Mouse (Mus musculus) forebrain, embryonic 10.5 days (tissue): ENCODE results near the gene Acoxl. TPM values are rescaled to one million over a fixed set of nuclear protein-coding genes. Genes with fewer than 3 reads are reported as not detected.
A peak's percentile ranks its signal among the peaks of the same experiment; 100 is the strongest.

Experiments used
- DNase-seq: peaks from one replicate; pipeline ENCODE4 v3.0.0-alpha.2; 2017; ENCODE audit warnings: low spot score; ENCODE audit errors: extremely low spot score
- H3K27ac ChIP-seq: fragments of 300-500 bp; sonication (generic); 2 replicates; pipeline ENCODE4 v1.5.1; 2016; ENCODE audit warnings: mild to moderate bottlenecking
- H3K27me3 ChIP-seq: fragments of 300-500 bp; sonication (generic); 2 replicates; pipeline ENCODE4 v1.6.1; 2016; ENCODE audit warnings: mild to moderate bottlenecking; ENCODE audit not compliant: poor library complexity, severe bottlenecking
- H3K36me3 ChIP-seq: fragments of 300-500 bp; sonication (generic); replicated peaks from 2 replicates; pipeline ENCODE4 v1.6.1; 2016; ENCODE audit warnings: mild to moderate bottlenecking, moderate library complexity
- H3K4me1 ChIP-seq: fragments of 300-500 bp; sonication (generic); 2 replicates; pipeline ENCODE4 v1.6.1; 2016
- H3K4me3 ChIP-seq: fragments of 300-500 bp; sonication (generic); 2 replicates; pipeline ENCODE4 v1.5.1; 2016; ENCODE audit warnings: mild to moderate bottlenecking, moderate library complexity
- H3K9me3 ChIP-seq: fragments of 300-500 bp; sonication (generic); 2 replicates; pipeline ENCODE4 v1.6.1; 2016; ENCODE audit warnings: mild to moderate bottlenecking, moderate library complexity
- WGBS: fragments of 180-500 bp; shearing (Covaris S2); methylation state at CpG from one replicate; pipeline ENCODE4 v1.1.7; 2016; 5-methylcytosine and 5-hydroxymethylcytosine counted together
- polyA plus RNA-seq: library from polyadenylated mRNA; unstranded; fragments of >200 nt; fragmentation: Nextera tagmentation; extraction: Ambion mirVana; gene quantifications from 2 replicates; pipeline ENCODE4 v1.2.1, GENCODE M21; 2016

The Acoxl gene
- polyA plus RNA-seq, 1 experiment from 2014 or later, result 0.09 TPM

DNA sequence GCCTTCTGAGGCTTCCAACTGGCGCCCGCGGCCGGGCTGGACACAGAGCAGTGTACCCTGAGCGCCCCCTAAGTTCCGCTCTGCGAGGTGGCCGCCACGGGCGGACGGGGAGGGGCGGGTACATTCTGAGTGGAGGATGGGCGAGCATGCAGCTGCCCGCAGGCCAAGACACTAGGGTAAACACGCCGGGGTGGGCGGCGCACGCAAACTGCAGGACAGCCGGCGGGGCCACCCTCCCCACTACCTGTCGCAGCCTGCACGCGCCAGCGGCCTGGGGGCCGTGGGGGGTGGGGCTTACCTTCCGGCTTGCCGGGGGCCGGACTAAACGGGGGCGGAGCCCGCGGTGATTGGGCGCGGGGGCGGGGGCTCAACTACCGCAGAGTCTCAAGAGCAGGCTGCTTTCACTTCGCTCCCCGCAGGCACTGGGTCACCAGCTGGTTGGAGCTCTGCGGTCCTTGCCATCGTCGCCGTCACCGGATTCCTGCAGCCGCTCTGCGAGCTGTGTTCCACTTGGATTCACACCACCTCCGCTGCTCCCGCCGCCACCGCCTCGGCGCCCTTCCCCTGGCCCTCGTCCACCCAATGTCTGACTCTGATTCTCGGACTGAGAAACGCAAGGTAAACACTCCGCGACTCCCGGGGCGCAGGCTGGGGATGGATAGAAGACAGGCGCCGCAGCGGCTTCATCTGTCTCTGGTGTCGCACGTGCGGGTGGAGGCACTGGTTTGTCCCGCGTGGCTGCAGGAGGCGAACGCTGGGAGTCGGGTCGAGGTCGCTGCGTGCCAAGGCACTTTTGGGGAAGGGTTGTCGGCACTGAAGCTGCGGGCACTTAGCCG lies 287.2 kb downstream of the Acoxl start, which contains the start of gene Bcl2l11:
Gene Bcl2l11, plus strand, starts transcription at position 404 of the 836 bp plus-strand sequence.
- WGBS, result under 1% methylated on average over 76 of the region's 76 CpGs
- H3K27ac ChIP-seq, result peak within 1 kb of the TSS; percentile 98
- H3K4me3 ChIP-seq, result peak within 1 kb of the TSS; percentile 82
- H3K9me3 ChIP-seq, result no peaks in the 10 kb centered on the region
- H3K27me3 ChIP-seq, result peaks cover 45% of the 10 kb centered on the region
- peak; percentile 95 for DNase-seq
- H3K36me3 ChIP-seq, result peaks cover 19% of the 10 kb centered on the region
- H3K4me1 ChIP-seq, result peaks cover 79% of the 10 kb centered on the region

DNA sequence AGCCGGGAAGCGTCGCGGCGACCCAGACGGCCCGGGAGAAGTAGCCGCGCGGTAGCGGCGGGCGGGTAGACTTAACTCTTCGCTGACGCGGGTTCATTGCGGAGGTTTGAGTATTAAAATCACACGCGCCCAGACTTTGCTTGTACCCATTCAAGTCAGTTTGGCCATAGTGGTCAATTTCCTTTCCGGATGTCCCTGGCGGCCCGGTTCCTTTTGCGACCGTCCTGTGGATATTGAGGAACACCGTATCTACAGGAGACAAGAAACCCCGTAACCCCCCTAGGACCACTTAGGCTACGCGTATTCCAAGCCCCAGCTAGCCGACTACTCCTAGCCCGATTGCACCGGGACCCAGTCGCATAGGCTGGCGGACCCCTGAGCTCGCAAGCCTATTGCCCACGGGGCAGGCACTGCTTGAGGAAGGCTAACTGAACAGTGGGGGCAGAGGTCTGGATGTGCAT lies 287.9 kb downstream of the Acoxl start:
- Histone ChIP-seq H3K4me3 (peak overlapping the region; percentile 82), H3K27ac (peak overlapping the region; percentile 98), H3K9me3 (no peaks in the 10 kb centered on the region), H3K27me3 (peaks cover 37% of the 10 kb centered on the region), H3K4me1 (peaks cover 79% of the 10 kb centered on the region), H3K36me3 (peaks cover 26% of the 10 kb centered on the region)
- WGBS, result under 1% methylated on average over 35 of the region's 35 CpGs
- DNase-seq, result no peak

DNA sequence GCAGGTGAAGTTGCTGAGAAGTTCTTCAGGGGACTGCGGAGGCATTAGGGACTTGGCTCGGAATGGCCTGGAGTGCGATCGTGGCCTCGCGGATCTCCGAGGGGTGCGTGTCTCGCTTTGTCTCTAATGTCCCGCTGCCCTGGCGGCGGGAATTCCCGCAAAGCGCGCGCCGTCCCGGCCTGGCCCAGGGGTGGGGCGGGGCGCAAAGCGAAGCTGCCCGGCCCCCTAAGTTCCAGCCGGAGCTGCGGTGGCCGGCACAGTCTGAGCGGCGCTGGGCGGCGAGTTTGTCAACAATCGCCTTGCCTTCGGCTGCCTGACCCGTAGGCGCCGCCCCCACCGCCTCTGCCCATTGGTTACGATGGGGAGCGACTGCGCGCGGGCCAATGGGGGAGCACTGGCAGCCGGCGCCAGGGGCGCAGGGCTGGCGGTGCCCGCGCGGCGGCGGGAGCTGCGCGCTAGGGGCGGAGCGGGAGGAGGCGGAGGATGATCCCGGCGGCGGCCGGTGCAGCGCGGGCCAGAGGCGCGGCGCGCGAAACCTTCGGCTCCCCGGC lies 288.5 kb downstream of the Acoxl start:
- H3K4me3 ChIP-seq, result peak overlapping the region; percentile 82
- under 1% methylated on average over 67 of the region's 67 CpGs for WGBS
- H3K27ac ChIP-seq, result peak overlapping the region; percentile 98
- H3K4me1 ChIP-seq, result peaks cover 77% of the 10 kb centered on the region
- DNase-seq, result peak; percentile 94
- no peaks in the 10 kb centered on the region for H3K9me3 ChIP-seq
- H3K36me3 ChIP-seq, result peaks cover 31% of the 10 kb centered on the region
- H3K27me3 ChIP-seq, result peaks cover 31% of the 10 kb centered on the region

DNA sequence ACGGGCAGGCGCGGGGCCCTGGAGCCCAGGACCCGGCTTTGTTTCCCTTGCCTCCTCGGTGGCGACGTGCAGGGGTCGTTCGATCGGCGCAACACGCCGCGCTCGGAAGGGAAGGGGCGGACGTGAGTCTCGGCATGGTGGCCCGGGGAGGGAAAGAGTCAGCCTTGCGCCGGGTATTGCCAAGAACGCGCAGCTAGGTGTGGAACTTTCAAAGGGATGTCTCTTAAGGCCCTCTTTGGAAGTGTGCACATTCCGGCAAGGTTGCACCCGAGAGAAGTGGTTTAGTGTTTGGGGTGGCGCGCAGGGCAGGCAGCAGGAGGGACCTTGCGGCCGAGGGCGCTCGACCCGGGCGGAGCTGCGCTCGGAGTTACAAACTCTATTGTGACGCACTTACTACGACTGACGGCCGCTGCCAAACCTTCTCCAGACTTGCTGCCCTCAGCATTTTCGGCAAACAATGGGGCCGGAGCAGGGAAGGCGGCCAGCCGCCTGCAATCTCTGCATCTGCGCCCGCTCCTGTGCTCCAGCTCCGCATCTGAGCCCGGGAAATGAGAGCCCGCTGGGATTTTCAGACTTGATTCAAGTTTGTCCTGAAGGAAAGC lies 289.1 kb downstream of the Acoxl start:
- peaks cover 37% of the 10 kb centered on the region for H3K36me3 ChIP-seq
- H3K4me3 ChIP-seq, result peak overlapping the region; percentile 82
- peak; percentile 87 for DNase-seq
- H3K27me3 ChIP-seq, result peaks cover 25% of the 10 kb centered on the region
- H3K27ac ChIP-seq, result peak overlapping the region; percentile 98
- H3K9me3 ChIP-seq, result no peaks in the 10 kb centered on the region
- H3K4me1 ChIP-seq, result peaks cover 73% of the 10 kb centered on the region
- under 1% methylated on average over 48 of the region's 48 CpGs for WGBS

DNA sequence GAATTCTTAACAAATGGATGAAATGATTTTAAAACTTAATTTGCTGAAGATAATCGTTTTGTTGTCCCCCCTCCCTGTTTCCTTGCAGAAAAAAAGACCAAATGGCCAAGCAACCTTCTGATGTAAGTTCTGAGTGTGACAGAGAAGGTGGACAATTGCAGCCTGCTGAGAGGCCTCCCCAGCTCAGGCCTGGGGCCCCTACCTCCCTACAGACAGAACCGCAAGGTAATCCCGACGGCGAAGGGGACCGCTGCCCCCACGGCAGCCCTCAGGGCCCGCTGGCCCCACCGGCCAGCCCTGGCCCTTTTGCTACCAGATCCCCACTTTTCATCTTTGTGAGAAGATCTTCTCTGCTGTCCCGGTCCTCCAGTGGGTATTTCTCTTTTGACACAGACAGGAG lies 289.9 kb downstream of the Acoxl start:
- Histone ChIP-seq H3K27ac (peak overlapping the region; percentile 98), H3K4me3 (peak overlapping the region; percentile 82), H3K36me3 (peaks cover 44% of the 10 kb centered on the region), H3K9me3 (no peaks in the 10 kb centered on the region), H3K4me1 (peaks cover 67% of the 10 kb centered on the region), H3K27me3 (peaks cover 18% of the 10 kb centered on the region)
- 21% methylated on average over 10 of the region's 10 CpGs for WGBS
- no peak for DNase-seq

DNA sequence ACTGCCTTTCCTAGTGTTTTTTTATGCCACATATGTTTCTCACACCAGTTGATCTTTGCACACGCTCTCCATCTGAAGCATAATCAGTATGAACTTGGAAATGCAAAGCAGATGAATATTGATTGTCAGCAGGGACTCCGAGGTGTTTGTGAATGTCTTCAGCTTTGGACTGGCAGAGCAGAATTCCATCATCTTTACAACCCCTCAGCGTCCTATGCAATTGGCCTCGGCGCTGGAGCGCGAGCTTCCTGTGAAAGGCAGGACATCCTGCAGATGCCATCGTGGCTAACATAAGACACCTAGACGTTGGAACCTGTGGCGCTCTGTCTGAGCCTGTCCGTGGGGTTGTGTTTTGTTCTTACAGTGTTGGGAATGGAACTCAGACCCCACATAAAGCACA lies 292.8 kb downstream of the Acoxl start:
- no peak for DNase-seq
- Histone ChIP-seq H3K4me3 (no peak overlapping the region), H3K27me3 (no peaks in the 10 kb centered on the region), H3K36me3 (peaks cover 73% of the 10 kb centered on the region), H3K27ac (no peak overlapping the region), H3K4me1 (peaks cover 54% of the 10 kb centered on the region), H3K9me3 (no peaks in the 10 kb centered on the region)
- 94% methylated on average over 11 of the region's 11 CpGs for WGBS

DNA sequence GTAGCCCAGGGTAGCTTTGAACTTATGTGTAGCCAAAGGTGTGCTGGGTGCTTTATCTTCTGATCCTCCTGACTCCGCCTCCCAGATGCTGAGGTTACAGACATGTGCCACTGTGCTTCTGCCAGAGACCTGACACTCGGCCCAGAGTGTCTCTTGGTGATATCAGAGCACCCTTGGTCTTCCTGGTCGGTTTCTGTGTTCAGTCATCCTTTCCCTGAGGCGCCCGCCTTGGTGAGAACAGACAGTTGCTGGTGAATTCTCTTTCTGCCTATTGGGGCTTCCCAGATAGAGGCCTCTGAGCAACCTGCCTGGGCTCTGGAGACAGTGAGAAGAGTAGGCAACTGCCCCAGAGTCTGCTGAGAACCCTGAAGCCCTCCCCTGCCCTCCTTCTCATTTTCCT lies 294.0 kb downstream of the Acoxl start:
- 88% methylated on average over 5 of the region's 5 CpGs for WGBS

DNA sequence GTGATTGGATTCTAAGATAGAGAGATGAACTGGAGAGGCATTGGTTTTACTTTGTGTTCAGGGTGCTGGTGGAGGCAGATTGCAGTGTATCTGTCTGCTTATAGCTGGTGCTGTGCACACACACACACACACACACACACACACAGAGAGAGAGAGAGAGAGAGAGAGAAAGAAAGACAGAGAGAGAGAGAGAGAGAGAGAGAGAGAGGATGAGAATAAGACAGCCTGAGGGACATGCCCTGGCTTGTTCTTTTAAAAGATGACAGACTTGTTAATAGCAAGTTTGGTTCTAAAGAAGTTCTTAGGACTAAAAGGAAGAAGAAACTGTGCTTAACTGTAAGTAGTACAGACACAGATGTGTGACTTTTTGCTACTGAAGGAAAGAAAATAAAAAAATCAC lies 295.2 kb downstream of the Acoxl start:
- DNase-seq, result no peak
- Histone ChIP-seq H3K4me1 (peaks cover 48% of the 10 kb centered on the region), H3K27ac (no peak overlapping the region), H3K27me3 (no peaks in the 10 kb centered on the region), H3K9me3 (no peaks in the 10 kb centered on the region), H3K4me3 (no peak overlapping the region), H3K36me3 (peaks cover 94% of the 10 kb centered on the region)

More for the DNA sequence above, 294.0 kb downstream of the Acoxl start:
- DNase-seq, result no peak
- peaks cover 49% of the 10 kb centered on the region for H3K4me1 ChIP-seq
- H3K27ac ChIP-seq, result no peak overlapping the region
- H3K36me3 ChIP-seq, result peaks cover 84% of the 10 kb centered on the region
- no peak overlapping the region for H3K4me3 ChIP-seq
- H3K27me3 ChIP-seq, result no peaks in the 10 kb centered on the region
- no peaks in the 10 kb centered on the region for H3K9me3 ChIP-seq

DNA sequence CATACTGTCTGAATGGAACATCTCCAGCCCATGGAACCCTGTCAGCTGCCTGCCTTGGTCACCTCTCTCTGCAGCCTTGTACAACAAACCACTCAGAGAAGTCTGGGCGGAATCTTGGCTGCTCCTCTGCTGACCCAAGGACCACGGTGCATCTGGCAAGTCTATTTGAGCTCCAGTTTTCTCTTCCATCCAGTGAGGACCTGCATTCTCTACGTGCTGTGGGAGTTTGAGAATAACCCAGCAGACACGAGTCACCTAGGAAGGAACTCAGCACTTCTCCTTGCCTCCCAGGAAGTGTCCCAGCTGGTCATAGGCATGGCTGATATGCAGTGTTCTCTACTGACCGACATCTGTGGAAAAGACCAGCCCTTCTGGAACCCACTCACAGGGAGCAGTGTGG lies 295.8 kb downstream of the Acoxl start:
- Histone ChIP-seq H3K9me3 (no peaks in the 10 kb centered on the region), H3K27me3 (no peaks in the 10 kb centered on the region), H3K36me3 (peaks cover 95% of the 10 kb centered on the region), H3K4me3 (no peak overlapping the region), H3K27ac (no peak overlapping the region), H3K4me1 (peaks cover 42% of the 10 kb centered on the region)
- no peak for DNase-seq
- 82% methylated on average over 5 of the region's 5 CpGs for WGBS

DNA sequence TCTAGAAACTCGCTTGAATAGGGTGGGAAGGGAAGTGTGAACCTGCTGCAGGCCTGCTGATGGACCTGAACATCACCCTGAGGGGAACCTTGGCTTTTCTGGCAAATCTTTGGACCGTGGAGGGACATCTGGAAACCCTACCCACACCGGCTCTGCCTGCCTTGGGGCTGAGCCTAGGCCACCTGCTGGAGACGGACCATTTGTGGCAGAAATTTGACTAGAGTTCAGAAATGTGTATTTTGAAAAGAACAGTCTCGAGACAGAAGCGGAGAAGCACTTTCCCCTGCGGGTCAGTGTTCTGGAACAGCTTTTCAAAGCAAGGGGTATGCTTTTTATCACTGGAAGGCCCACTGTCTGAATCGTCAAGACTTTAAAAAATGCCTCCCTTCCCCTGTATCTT lies 296.3 kb downstream of the Acoxl start:
- Histone ChIP-seq H3K9me3 (no peaks in the 10 kb centered on the region), H3K4me3 (no peak overlapping the region), H3K4me1 (peaks cover 41% of the 10 kb centered on the region), H3K36me3 (peaks cover 95% of the 10 kb centered on the region), H3K27ac (no peak overlapping the region), H3K27me3 (no peaks in the 10 kb centered on the region)
- WGBS, result 83% methylated on average over 8 of the region's 8 CpGs
- no peak for DNase-seq

DNA sequence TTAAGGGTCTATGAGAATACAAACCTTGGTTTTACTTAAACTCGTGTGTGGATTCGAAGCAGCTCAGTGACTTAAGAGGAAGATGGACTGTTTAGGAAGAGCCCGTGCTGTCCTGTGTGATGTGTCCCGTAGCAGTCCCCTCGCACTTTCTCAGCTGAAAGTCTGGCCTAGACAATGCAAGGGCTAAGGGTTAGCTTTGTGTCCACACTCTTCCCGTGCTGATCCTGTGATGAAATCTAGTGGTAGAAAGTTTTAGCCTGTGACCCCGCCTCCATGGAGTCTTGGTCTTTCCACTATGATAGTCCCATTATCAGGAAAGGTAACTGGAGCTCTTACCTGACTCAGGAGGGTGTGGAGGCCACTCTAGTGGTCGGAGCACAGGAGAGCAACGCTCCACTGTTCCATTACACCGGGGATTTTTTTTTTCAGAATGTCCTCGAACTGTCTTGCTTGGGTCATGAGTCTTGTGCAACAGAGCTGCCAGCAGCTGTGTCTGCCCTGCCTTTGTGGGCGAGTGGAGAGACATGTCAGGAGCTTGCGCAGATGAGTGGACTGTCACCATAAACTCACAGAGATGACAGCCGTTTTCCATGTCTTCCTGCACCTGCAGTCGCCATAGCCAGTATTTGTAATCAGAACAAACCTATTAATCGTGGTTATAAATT lies 298.2 kb downstream of the Acoxl start:
- peaks cover 94% of the 10 kb centered on the region for H3K36me3 ChIP-seq
- H3K4me1 ChIP-seq, result peaks cover 35% of the 10 kb centered on the region
- WGBS, result 89% methylated on average over 16 of the region's 16 CpGs
- H3K9me3 ChIP-seq, result no peaks in the 10 kb centered on the region
- DNase-seq, result no peak
- no peak overlapping the region for H3K4me3 ChIP-seq
- no peaks in the 10 kb centered on the region for H3K27me3 ChIP-seq
- H3K27ac ChIP-seq, result no peak overlapping the region

DNA sequence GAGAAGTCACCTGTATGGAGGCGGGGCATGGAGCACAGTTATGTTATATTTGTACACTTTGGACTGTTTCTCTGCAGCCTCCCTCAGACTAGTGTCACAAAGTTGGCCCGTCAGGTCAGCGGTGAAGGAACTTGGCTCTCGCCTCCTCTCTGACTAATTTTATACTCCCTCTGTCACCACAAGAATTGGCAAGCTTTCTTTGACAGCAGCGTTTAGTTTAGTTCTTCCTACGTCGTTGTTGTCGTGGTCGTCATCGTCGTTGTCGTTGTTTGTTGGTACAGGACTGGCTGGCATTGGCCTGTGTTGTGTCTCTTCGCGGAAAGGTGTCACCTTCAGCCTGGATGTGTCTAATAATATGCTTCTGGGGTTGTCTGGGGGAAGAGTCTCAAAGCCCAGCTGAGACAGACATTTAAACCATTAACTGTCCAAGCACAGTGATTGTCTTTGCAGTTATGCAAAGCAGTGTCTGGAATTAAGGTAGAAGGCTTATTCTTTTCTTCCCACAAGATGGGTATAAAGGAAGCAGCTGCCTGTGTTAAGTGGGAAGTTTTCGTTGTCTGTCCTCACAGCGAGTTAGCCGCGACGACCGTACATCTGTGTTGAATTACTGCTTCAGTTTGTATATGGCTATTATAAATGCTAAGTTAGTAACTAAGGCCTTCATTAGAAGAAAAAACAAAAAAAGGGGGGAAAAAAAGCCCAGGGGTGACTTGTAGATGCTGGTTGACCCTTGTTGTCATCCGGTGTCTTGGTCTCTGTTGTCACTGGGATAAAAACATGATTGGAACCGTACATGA lies 299.0 kb downstream of the Acoxl start:
- H3K9me3 ChIP-seq, result no peaks in the 10 kb centered on the region
- H3K27ac ChIP-seq, result no peak overlapping the region
- DNase-seq, result no peak
- H3K27me3 ChIP-seq, result no peaks in the 10 kb centered on the region
- H3K36me3 ChIP-seq, result peaks cover 95% of the 10 kb centered on the region
- H3K4me1 ChIP-seq, result peaks cover 34% of the 10 kb centered on the region
- 86% methylated on average over 22 of the region's 22 CpGs for WGBS
- no peak overlapping the region for H3K4me3 ChIP-seq
